Mouse (Mus musculus) myocyte (in vitro differentiated cells): ENCODE results near the gene Cyp4f13.

Experiments used
- CEBPB ChIP-seq: IDR thresholded peaks from 2 replicates; pipeline ENCODE4 v1.6.1; 2011; ENCODE audit warnings: mild to moderate bottlenecking, moderate library complexity; ENCODE audit not compliant: poor library complexity, insufficient read depth, severe bottlenecking
- E2F4 ChIP-seq: IDR thresholded peaks from one replicate; pipeline ENCODE4 v1.6.1; 2011; ENCODE audit warnings: mild to moderate bottlenecking, control low read depth, moderate library complexity; ENCODE audit not compliant: insufficient read depth
- MAX ChIP-seq: IDR thresholded peaks from one replicate; pipeline ENCODE4 v1.6.1; 2011; ENCODE audit warnings: low read depth, mild to moderate bottlenecking, control low read depth
- MYOD1 ChIP-seq, 3 experiments: IDR thresholded peaks; one replicate each; pipeline ENCODE4 v1.6.1; 2011; ENCODE audit warnings: control low read depth in 2 of 3, low read depth in 2 of 3, mild to moderate bottlenecking in 2 of 3, moderate library complexity in 1 of 3; ENCODE audit not compliant: insufficient read length in 2 of 3, control insufficient read depth in 1 of 3
- MYOG ChIP-seq, 3 experiments: IDR thresholded peaks; one replicate each; pipeline ENCODE4 v1.6.1; 2011; ENCODE audit warnings: control low read depth in 2 of 3, low read depth in 2 of 3, mild to moderate bottlenecking in 2 of 3; ENCODE audit not compliant: insufficient read length in 2 of 3, control insufficient read depth in 1 of 3, insufficient read depth in 1 of 3
- POLR2A ChIP-seq: IDR thresholded peaks from one replicate; pipeline ENCODE4 v1.6.1; 2011; ENCODE audit warnings: low read depth, mild to moderate bottlenecking, control low read depth, moderate library complexity; ENCODE audit not compliant: insufficient read length
- USF1 ChIP-seq: IDR thresholded peaks from one replicate; pipeline ENCODE4 v1.6.1; 2011; ENCODE audit warnings: low read depth, mild to moderate bottlenecking, control low read depth, moderate library complexity

DNA sequence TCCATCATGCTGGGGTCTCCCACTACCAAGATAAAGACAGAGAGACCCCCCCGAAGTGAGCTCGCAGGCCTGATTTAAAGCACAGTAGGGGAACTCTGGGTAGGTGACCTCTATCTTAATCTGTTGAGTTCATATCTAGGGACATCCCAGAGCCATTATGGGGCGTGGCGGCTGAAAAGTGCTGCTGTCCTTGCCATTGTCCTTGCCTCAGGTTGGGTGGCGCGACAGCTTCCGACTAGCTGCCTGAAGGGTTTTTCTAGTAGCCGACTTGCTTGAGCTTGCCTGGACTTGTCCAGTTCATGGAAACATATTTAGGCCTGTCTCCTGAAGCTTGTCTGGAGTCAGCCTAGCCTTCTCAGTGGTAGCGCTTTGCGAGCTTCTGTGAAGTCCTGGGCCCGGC, 68.4 kb downstream of the Cyp4f13 start:
- TF ChIP-seq CEBPB (no peak), POLR2A (no peak), USF1 (no peak), MAX (no peak), MYOD1 (IDR thresholded peaks at IDR 0.05; ENCODE audit: control insufficient read depth in 1 of 3, insufficient read length in 2 of 3, low read depth in 2 of 3) (no peak), E2F4 (no peak), MYOG (IDR thresholded peaks at IDR 0.05; ENCODE audit: control insufficient read depth in 1 of 3, insufficient read depth in 1 of 3, insufficient read length in 2 of 3, low read depth in 2 of 3) (no peak)
